8 mouse cellular contexts compared by ENCODE assay signal in genomic region chr16:63872313-63872712, GRCm38 (mm10). TPM values are rescaled to one million over a fixed set of nuclear protein-coding genes. Genes with fewer than 3 reads are reported as not detected.
A peak's percentile ranks its signal among the peaks of the same experiment; 100 is the strongest.
DNase-seq lines count a peak whose midpoint lies in the region; ATAC-seq lines count a peak whose summit lies in the region.

No protein-coding gene starts in this region.

- ATAC-seq in activated CD4-positive, CD25-positive, alpha-beta regulatory T cell, adult 4 months = peak; percentile 67

- DNase-seq in adrenal gland, adult 2 months = peak; percentile 8
- DNase-seq in adrenal gland, adult 8-10 months = no peak
- DNase-seq in left cerebral cortex, postnatal 4 days = peak; percentile 31
- DNase-seq in left cerebral cortex, postnatal 36 days (ENCODE audit: low spot score in 2 of 2) = no peak
- DNase-seq in embryo, embryonic 11 days = peak; percentile 77
- DNase-seq in lung, postnatal 4 days = peak; percentile 13 to 20
- DNase-seq in spleen, postnatal 10 days (ENCODE audit: low spot score in 2 of 2) = no peak

- intact Hi-C loops in left cerebral cortex, postnatal 4 days (cut with DNase I) = no loop called here
- intact Hi-C loops in left cerebral cortex, postnatal 36 days (cut with DNase I) = loop anchor here (5.0 kb wide), 1 partner anchor 850 kb away; no protein-coding TSS in a partner anchor

RNA-seq across cellular contexts. Expression of gene Epha3, which starts 8.3 kb away (rescaled TPM):
- 1 to 10 TPM; 1.1 to 1.6 TPM for total RNA-seq in adrenal gland, adult 2 months (2021)
- 0.25 TPM in 2 replicates for polyA plus RNA-seq in adrenal gland, adult 2 months (2012; rRNA removed)
- 1 to 10 TPM in 2 of 4 experiments, under 1 TPM in 2; 0.63 to 3.1 (median 1.00) TPM for total RNA-seq in adrenal gland, adult 8-10 months (2022)
- 10 to 100 TPM; 48.3 to 50.2 TPM for total RNA-seq in left cerebral cortex, postnatal 4 days (2021)
- 10 to 100 TPM; 11.7 to 14.6 TPM for total RNA-seq in left cerebral cortex, postnatal 36 days (2021)
- 1 to 10 TPM in 1 of 2 experiments, under 1 TPM in 1; 0.57 to 1.2 TPM for polyA plus RNA-seq in activated CD4-positive, CD25-positive, alpha-beta regulatory T cell, adult 4 months (2017; shearing (Covaris generic))

Comparison
In these comparisons a context has a peak if more than half of its experiments do, and no peak if none do; other contexts are left out.
1. DNase-seq: peak in adrenal gland, adult 2 months (single experiment), left cerebral cortex, postnatal 4 days (single experiment), embryo, embryonic 11 days (single experiment) and lung, postnatal 4 days (2 of 2); none in adrenal gland, adult 8-10 months (single experiment), left cerebral cortex, postnatal 36 days (0 of 2) and spleen, postnatal 10 days (0 of 2).